Mouse (Mus musculus): ENCODE measurements around the gene Drp2. TPM values are rescaled to one million over a fixed set of nuclear protein-coding genes. Genes with fewer than 3 reads are reported as not detected.

Drp2 gene
- polyA plus RNA-seq, 1 experiment from 2014 or later, result 12.8 TPM

DNA sequence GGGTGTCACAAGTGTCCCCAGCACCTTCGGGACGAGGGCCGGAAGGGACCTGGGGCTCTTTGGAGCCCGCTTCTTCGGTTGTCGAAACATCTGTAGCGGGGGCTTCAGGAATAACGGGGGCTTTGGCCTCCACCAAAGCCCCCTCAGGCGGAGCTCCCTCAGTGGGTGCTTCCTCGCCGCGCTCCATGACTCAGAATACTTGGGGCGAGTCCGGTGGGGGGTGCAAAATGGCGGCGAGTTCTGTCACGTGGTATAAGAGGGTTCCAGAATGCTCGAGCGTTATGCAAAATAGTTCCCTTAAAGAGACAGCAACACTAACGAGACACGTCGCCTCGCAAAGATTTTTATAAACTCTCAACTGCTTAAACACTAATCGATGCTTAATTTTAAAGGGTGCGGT is 71.9 kb downstream of the Drp2 start, which contains the start of gene Taf7l:
Gene Taf7l (minus strand): TSS at position 201 of the 400 bp plus-strand sequence.
- Histone ChIP-seq H3K36me3 (ENCODE audit: control insufficient read depth, insufficient read depth, low read length) (no peaks in the 10 kb centered on the region), H3K4me3 (ENCODE audit: low read depth, low read length) (no peak within 1 kb of the TSS), H3K4me2 (ENCODE audit: low read length) (no peak within 1 kb of the TSS), H3K4me1 (ENCODE audit: control insufficient read depth, insufficient read depth, low read length) (no peaks in the 10 kb centered on the region), H3K27ac (ENCODE audit: low read depth, low read length) (no peak within 1 kb of the TSS), H3K9ac (ENCODE audit: low read length) (no peak within 1 kb of the TSS), H3K27me3 (replicated peaks; ENCODE audit: control insufficient read depth, insufficient read depth, low read length) (no peaks in the 10 kb centered on the region), H3K9me3 (replicated peaks; ENCODE audit: control insufficient read depth, low read length) (0 out of 2 replicates have a peak, but pooled peaks cover 3% of the 10 kb centered on the region)
- no peak for ATAC-seq
- DNase-seq (ENCODE audit: low spot score), result no peak
- WGBS, result 89% methylated on average over 25 of the region's 25 CpGs

GRCm38 (mm10) chrX:134481720-134482119 is 77.4 kb downstream of the Drp2 start:
- Histone ChIP-seq H3K4me2 (ENCODE audit: low read length) (no peak overlapping the region), H3K4me3 (ENCODE audit: low read depth, low read length) (no peak overlapping the region), H3K36me3 (ENCODE audit: control insufficient read depth, insufficient read depth, low read length) (no peaks in the 10 kb centered on the region), H3K9me3 (replicated peaks; ENCODE audit: control insufficient read depth, low read length) (no peaks in the 10 kb centered on the region), H3K27ac (ENCODE audit: low read depth, low read length) (no peak overlapping the region), H3K4me1 (ENCODE audit: control insufficient read depth, insufficient read depth, low read length) (no peaks in the 10 kb centered on the region), H3K9ac (ENCODE audit: low read length) (no peak overlapping the region), H3K27me3 (replicated peaks; ENCODE audit: control insufficient read depth, insufficient read depth, low read length) (no peaks in the 10 kb centered on the region)
- WGBS, result 62% methylated on average over 3 of the region's 3 CpGs
- no peak for ATAC-seq
- no peak for DNase-seq (ENCODE audit: low spot score)

DNA sequence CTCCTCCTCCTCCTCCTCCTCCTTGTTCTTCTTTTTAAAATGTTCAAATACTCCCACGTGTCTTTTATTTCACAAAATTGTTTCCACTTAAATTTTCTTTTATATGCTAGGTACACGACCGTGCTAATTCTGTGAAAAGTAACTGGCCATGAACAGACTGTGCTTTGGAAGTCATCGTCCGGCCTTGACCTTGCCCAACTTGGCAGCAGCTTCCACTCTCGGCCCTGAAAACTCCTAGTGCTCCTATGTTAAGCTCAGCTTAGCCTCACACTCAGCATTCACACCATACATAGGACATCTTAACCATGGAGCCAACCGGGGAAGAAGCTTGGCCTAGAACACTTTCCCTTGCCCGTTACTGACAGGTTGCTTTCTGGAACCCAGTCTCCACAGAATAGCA is 96.3 kb downstream of the Drp2 start:
- H3K9ac ChIP-seq (ENCODE audit: low read length), result no peak overlapping the region
- H3K27ac ChIP-seq (ENCODE audit: low read depth, low read length), result no peak overlapping the region
- no peak overlapping the region for H3K4me2 ChIP-seq (ENCODE audit: low read length)
- WGBS, result 83% methylated on average over 8 of the region's 8 CpGs
- H3K4me3 ChIP-seq (ENCODE audit: low read depth, low read length), result no peak overlapping the region
- DNase-seq (ENCODE audit: low spot score), result no peak
- no peaks in the 10 kb centered on the region for H3K4me1 ChIP-seq (ENCODE audit: control insufficient read depth, insufficient read depth, low read length)
- no peak for ATAC-seq
- no peaks in the 10 kb centered on the region for H3K36me3 ChIP-seq (ENCODE audit: control insufficient read depth, insufficient read depth, low read length)
- no peaks in the 10 kb centered on the region for H3K27me3 ChIP-seq (replicated peaks; ENCODE audit: control insufficient read depth, insufficient read depth, low read length)
- H3K9me3 ChIP-seq (replicated peaks; ENCODE audit: control insufficient read depth, low read length), result no peaks in the 10 kb centered on the region

Other genes with a start within 250 kb of the Drp2 start
- gene Xkrx, start 242.5 kb upstream of the Drp2 start, polyA plus RNA-seq (2014; fragmentation: Nextera tagmentation; extraction: Ambion mirVana), result 0.28 and 0.46 TPM in 2 replicates
- gene Arl13a, start 217.1 kb upstream of the Drp2 start, polyA plus RNA-seq (2014; fragmentation: Nextera tagmentation; extraction: Ambion mirVana), result not detected in 2 replicates
- not detected in 2 replicates for gene Nox1, start 182.6 kb upstream of the Drp2 start, polyA plus RNA-seq (2014; fragmentation: Nextera tagmentation; extraction: Ambion mirVana)
- 8.7 and 9.3 TPM in 2 replicates for gene Trmt2b, start 127.6 kb upstream of the Drp2 start, polyA plus RNA-seq (2014; fragmentation: Nextera tagmentation; extraction: Ambion mirVana)
- gene Tmem35a, start 109.3 kb upstream of the Drp2 start, polyA plus RNA-seq (2014; fragmentation: Nextera tagmentation; extraction: Ambion mirVana), result 78.0 and 95.9 TPM in 2 replicates
- gene Cenpi, start 96.5 kb upstream of the Drp2 start, polyA plus RNA-seq (2014; fragmentation: Nextera tagmentation; extraction: Ambion mirVana), result 17.4 and 18.9 TPM in 2 replicates
- gene Taf7l, start 71.9 kb downstream of the Drp2 start, polyA plus RNA-seq (2014; fragmentation: Nextera tagmentation; extraction: Ambion mirVana), result 0.09 TPM in 1 of 2 replicates, not detected in the other
- 53.8 and 55.2 TPM in 2 replicates for gene Timm8a1, start 137.3 kb downstream of the Drp2 start, polyA plus RNA-seq (2014; fragmentation: Nextera tagmentation; extraction: Ambion mirVana)
- 0.28 and 0.31 TPM in 2 replicates for gene Btk, start 179.0 kb downstream of the Drp2 start, polyA plus RNA-seq (2014; fragmentation: Nextera tagmentation; extraction: Ambion mirVana)
- 236 and 310 TPM in 2 replicates for gene Rpl36a, start 181.1 kb downstream of the Drp2 start, polyA plus RNA-seq (2014; fragmentation: Nextera tagmentation; extraction: Ambion mirVana)
- gene Gla, start 196.6 kb downstream of the Drp2 start, polyA plus RNA-seq (2014; fragmentation: Nextera tagmentation; extraction: Ambion mirVana), result 2.3 and 3.0 TPM in 2 replicates
- gene Hnrnph2, start 196.6 kb downstream of the Drp2 start, polyA plus RNA-seq (2014; fragmentation: Nextera tagmentation; extraction: Ambion mirVana), result 108 and 109 TPM in 2 replicates